Mouse (Mus musculus) midbrain, embryonic 10.5 days (tissue): ENCODE results near the gene Top3a. TPM values are rescaled to one million over a fixed set of nuclear protein-coding genes. Genes with fewer than 3 reads are reported as not detected.

Source experiments
- DNase-seq: peaks from one replicate; pipeline ENCODE4 v3.0.0-alpha.2; 2017; ENCODE audit warnings: low spot score
- H3K27ac ChIP-seq: fragments of 300-500 bp; sonication (generic); replicated peaks from 2 replicates; pipeline ENCODE4 v1.5.1; 2016; ENCODE audit warnings: mild to moderate bottlenecking
- H3K27me3 ChIP-seq: fragments of 300-500 bp; sonication (generic); 2 replicates; pipeline ENCODE4 v1.6.1; 2016; ENCODE audit warnings: low read depth, mild to moderate bottlenecking; ENCODE audit not compliant: poor library complexity, severe bottlenecking
- H3K36me3 ChIP-seq: fragments of 300-500 bp; sonication (generic); 2 replicates; pipeline ENCODE4 v1.6.1; 2016; ENCODE audit warnings: mild to moderate bottlenecking, moderate library complexity
- H3K4me1 ChIP-seq: fragments of 300-500 bp; sonication (generic); 2 replicates; pipeline ENCODE4 v1.6.1; 2016
- H3K4me3 ChIP-seq: fragments of 300-500 bp; sonication (generic); 2 replicates; pipeline ENCODE4 v1.5.1; 2016; ENCODE audit warnings: mild to moderate bottlenecking, moderate library complexity
- H3K9me3 ChIP-seq: fragments of 300-500 bp; sonication (generic); replicated peaks from 2 replicates; pipeline ENCODE4 v1.6.1; 2016; ENCODE audit warnings: mild to moderate bottlenecking
- WGBS: fragments of 180-500 bp; shearing (Covaris S2); methylation state at CpG from one replicate; pipeline ENCODE4 v1.1.7; 2016; 5-methylcytosine and 5-hydroxymethylcytosine counted together
- polyA plus RNA-seq: library from polyadenylated mRNA; unstranded; fragments of >200 nt; fragmentation: Nextera tagmentation; extraction: Ambion mirVana; gene quantifications from 2 replicates; pipeline ENCODE4 v1.2.1, GENCODE M21; 2016

Top3a gene
- polyA plus RNA-seq, 1 experiment from 2014 or later = 23.2 TPM

DNA sequence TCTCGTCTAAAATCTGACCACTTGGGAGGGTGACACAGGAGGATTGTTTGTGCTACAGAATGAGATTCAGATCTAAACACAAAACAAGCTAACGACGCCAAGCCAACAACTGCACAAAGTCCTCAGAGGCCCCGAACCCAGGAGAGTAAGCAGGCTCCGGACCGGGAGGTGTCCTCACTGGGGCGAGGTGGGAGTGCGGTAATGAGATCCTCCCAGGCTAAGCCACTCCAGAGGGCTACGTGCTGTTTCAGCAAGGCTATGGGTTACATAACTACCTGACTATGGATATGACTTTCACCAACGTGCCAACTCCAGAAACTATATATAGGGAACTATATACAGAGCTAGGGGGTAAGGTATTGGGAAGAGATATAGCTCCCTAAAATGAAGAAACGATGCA lies 19.2 kb upstream of the Top3a start:
- Histone ChIP-seq H3K27ac (no peak overlapping the region), H3K36me3 (peaks cover 97% of the 10 kb centered on the region), H3K4me3 (no peak overlapping the region), H3K9me3 (no peaks in the 10 kb centered on the region), H3K27me3 (no peaks in the 10 kb centered on the region), H3K4me1 (no peaks in the 10 kb centered on the region)
- no peak for DNase-seq
- WGBS = 93% methylated on average over 11 of the region's 11 CpGs

DNA sequence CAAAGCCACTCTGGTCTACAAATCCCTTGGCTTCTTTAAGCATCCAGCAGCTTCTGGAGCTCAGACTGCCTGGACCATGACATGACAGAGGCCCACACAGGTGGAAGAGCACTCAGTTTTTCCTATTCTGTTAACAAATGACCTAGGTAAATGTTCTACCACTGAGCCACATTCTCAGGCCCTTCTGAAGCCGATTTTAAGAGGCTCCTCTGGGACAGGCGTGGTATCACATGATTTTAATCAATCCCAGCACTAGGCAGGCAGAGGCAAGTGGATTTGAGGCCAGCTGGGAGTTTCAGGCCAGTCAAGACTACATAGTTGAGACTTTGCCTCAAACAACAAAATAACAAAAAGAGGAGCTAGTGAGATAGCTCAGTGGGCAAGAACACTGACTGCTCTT lies 13.3 kb upstream of the Top3a start:
- Histone ChIP-seq H3K27ac (no peak overlapping the region), H3K4me3 (no peak overlapping the region), H3K27me3 (no peaks in the 10 kb centered on the region), H3K36me3 (peaks cover 97% of the 10 kb centered on the region), H3K4me1 (peaks cover 4% of the 10 kb centered on the region), H3K9me3 (no peaks in the 10 kb centered on the region)
- WGBS = 97% methylated on average over 2 of the region's 2 CpGs
- no peak for DNase-seq

DNA sequence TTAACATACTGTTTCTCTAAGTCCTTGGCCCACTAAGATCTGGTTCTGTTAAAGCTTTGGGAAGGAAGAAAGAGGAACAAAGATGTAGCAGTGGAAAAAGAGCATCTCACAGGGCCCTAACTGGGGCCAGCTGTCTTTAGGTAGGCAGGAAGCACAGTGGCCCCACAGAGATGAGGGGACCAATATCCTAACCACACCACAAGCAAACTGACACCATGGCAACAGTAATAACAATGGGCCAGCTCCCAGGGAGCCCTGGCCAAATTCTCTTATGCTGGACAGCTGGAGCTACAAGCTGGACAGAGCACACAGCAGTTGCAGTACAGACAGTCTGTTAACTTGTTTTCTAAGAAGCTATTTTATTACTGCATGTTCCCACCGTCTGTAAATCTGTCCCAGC lies 10.4 kb upstream of the Top3a start:
- H3K27me3 ChIP-seq = no peaks in the 10 kb centered on the region
- H3K4me1 ChIP-seq = peaks cover 5% of the 10 kb centered on the region
- no peaks in the 10 kb centered on the region for H3K9me3 ChIP-seq
- peaks cover 98% of the 10 kb centered on the region for H3K36me3 ChIP-seq
- no peak for DNase-seq
- H3K27ac ChIP-seq = no peak overlapping the region
- no peak overlapping the region for H3K4me3 ChIP-seq
- 63% methylated on average over 1 of the region's 1 CpGs for WGBS

GRCm38 (mm10) chr11:60784179-60784922 lies 7.2 kb upstream of the Top3a start:
- Histone ChIP-seq H3K9me3 (no peaks in the 10 kb centered on the region), H3K36me3 (peaks cover 97% of the 10 kb centered on the region), H3K27me3 (no peaks in the 10 kb centered on the region), H3K4me3 (no peak overlapping the region), H3K27ac (no peak overlapping the region), H3K4me1 (peaks cover 38% of the 10 kb centered on the region)
- WGBS = 96% methylated on average over 8 of the region's 8 CpGs
- no peak for DNase-seq

DNA sequence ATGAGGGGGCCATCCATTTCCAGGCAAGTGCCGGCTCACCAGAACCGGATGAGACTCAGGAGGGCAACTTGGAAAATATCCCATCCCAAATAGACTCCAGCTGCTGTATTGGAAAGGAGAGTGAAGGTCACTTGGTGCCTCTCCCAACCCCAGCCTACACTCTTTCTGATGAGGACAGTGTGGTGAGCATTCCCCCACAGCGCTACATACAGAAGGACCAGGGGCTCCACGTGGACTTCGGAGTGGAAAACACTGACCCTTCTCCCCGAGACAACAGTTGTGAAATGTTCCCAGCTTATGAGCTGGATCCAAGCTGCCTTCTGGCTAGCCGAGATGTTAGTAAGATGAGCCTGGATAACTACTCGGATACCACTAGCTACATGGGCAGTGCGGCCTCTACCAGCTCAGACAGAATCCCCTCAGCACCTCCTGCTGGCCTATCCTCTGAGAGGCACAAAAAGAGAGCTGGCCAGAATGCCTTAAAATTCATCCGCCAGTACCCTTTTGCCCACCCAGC lies 2.6 kb upstream of the Top3a start:
- Histone ChIP-seq H3K4me1 (peaks cover 68% of the 10 kb centered on the region), H3K27me3 (no peaks in the 10 kb centered on the region), H3K9me3 (no peaks in the 10 kb centered on the region), H3K4me3 (peak overlapping the region; percentile 68), H3K36me3 (peaks cover 63% of the 10 kb centered on the region), H3K27ac (no peak overlapping the region)
- DNase-seq = no peak
- 96% methylated on average over 10 of the region's 10 CpGs for WGBS

- WGBS = 29% methylated on average over 16 of the region's 16 CpGs
- Histone ChIP-seq H3K27me3 (no peaks in the 10 kb centered on the region), H3K9me3 (no peaks in the 10 kb centered on the region), H3K4me3 (peak overlapping the region; percentile 68), H3K4me1 (peaks cover 71% of the 10 kb centered on the region), H3K27ac (peak overlapping the region; percentile 84), H3K36me3 (peaks cover 44% of the 10 kb centered on the region)
- DNase-seq = no peak
These were observed 721 bp upstream of the Top3a start for GRCm38 (mm10) chr11:60777801-60778370.

DNA sequence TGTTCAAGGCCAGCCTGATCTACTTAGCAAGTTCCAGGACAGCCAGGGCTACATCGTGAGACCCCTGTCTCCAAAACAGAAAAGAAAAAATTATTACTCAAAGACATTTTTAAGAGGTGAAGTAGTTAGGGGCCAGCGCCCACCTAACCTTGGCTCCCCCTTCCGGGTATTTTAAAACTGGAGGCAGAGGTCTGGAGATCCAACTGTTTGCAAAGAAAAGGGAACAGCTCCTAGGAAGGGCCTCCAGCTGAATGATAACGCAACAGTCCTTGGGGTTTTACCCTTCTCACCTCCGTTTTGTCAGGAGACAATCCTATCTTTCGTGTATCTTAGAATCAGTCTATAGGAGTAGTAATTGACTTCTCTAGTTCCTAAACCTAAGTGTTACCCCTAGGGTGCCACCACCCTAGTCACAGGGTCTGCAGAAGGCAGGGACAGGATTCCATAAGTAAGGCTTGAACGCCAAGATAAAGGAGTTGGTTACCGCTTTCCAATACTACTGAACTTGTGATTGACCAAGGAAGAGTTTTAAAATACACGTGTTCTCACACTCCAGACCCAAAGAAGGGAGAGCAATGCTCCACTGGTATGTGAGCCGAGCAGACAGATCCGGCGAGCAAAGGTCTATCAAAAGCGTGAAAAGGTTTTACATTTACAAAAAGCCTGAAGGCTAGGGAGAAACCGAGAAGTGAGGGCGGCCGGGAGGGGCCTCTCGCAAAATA lies 897 bp downstream of the Top3a start:
- Histone ChIP-seq H3K9me3 (no peaks in the 10 kb centered on the region), H3K4me3 (peak overlapping the region; percentile 68), H3K4me1 (peaks cover 57% of the 10 kb centered on the region), H3K27me3 (no peaks in the 10 kb centered on the region), H3K36me3 (peaks cover 29% of the 10 kb centered on the region), H3K27ac (peak overlapping the region; percentile 84)
- 6% methylated on average over 17 of the region's 17 CpGs for WGBS
- no peak for DNase-seq

- H3K4me1 ChIP-seq = peaks cover 50% of the 10 kb centered on the region
- WGBS = 66% methylated on average over 6 of the region's 6 CpGs
- H3K9me3 ChIP-seq = no peaks in the 10 kb centered on the region
- peak overlapping the region; percentile 68 for H3K4me3 ChIP-seq
- H3K27me3 ChIP-seq = no peaks in the 10 kb centered on the region
- no peak for DNase-seq
- 0 out of 2 replicates have a peak overlapping the region, but pooled peaks have one; percentile 13 for H3K27ac ChIP-seq
- H3K36me3 ChIP-seq = peaks cover 23% of the 10 kb centered on the region
These were observed 1.6 kb downstream of the Top3a start for GRCm38 (mm10) chr11:60775578-60775977.

DNA sequence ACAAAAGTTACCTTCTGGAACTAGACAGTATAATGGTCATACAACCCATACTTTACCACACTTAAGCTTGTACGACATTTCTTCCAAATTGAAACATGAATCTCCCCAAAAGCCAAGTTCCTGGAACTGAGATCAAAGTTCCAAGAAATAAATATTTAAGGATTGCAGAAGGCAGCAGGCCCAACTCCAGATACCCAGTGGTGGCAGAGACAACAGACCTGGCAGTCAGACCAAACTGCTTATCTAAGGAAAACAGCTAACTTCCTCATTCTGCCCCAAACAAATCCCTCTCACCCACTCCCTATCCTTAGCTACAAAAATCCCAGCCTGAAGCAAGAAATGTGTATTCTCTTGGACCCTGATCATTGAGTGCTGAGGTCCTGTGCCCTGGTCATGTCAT lies 2.3 kb downstream of the Top3a start:
- Histone ChIP-seq H3K27me3 (no peaks in the 10 kb centered on the region), H3K27ac (no peak overlapping the region), H3K9me3 (no peaks in the 10 kb centered on the region), H3K4me1 (peaks cover 43% of the 10 kb centered on the region), H3K4me3 (peak overlapping the region; percentile 68), H3K36me3 (peaks cover 16% of the 10 kb centered on the region)
- no peak for DNase-seq
- 73% methylated on average over 1 of the region's 1 CpGs for WGBS

DNA sequence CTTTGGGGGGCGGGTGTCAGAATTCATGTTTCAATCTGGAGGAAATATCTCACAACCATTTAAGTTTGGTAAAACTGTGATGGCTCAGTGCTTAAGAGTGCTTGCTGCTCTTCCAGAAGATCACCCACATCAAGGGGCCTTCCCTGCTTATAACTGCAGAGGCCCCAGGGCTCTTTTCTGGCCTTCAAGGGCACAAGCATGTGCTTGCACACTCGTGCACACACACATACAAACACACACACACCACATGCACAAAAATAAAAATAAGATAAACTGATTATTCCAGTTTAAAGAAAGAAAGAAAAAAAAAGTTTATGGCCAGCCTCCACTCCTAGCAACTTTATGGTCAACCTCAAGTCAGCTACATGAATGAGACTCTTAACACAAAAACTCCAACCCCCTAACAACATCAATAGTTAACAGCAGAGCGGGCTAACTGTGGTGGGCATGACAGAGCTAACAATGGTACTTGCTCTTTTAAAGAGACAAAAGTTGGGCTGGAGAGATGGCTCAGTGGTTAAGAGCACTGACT lies 2.9 kb downstream of the Top3a start:
- H3K27ac ChIP-seq = no peak overlapping the region
- no peak overlapping the region for H3K4me3 ChIP-seq
- DNase-seq = no peak
- peaks cover 10% of the 10 kb centered on the region for H3K36me3 ChIP-seq
- H3K9me3 ChIP-seq = no peaks in the 10 kb centered on the region
- H3K27me3 ChIP-seq = no peaks in the 10 kb centered on the region
- peaks cover 36% of the 10 kb centered on the region for H3K4me1 ChIP-seq
- 95% methylated on average over 3 of the region's 3 CpGs for WGBS

DNA sequence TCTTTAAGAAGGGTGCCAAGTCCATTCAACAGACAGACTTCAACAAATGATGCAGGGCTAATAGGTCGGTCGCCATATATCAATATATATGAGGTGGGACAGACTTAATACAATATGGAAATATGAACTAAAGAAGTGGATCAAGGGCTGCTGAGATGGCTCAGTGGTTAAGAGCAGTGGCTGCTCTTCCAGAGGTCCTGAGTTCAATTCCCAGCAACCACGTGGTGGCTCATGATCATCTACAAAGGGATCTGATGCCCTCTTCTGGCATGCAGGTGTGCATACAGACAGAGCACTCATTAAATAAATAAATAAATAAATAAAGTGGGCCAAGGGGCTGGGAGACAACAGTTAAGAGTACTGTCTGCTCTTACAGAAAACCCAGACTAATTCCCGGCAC lies 5.0 kb downstream of the Top3a start:
- no peak overlapping the region for H3K4me3 ChIP-seq
- no peak overlapping the region for H3K27ac ChIP-seq
- 82% methylated on average over 4 of the region's 4 CpGs for WGBS
- no peak for DNase-seq
- H3K27me3 ChIP-seq = no peaks in the 10 kb centered on the region
- no peaks in the 10 kb centered on the region for H3K36me3 ChIP-seq
- H3K9me3 ChIP-seq = no peaks in the 10 kb centered on the region
- peaks cover 21% of the 10 kb centered on the region for H3K4me1 ChIP-seq

DNA sequence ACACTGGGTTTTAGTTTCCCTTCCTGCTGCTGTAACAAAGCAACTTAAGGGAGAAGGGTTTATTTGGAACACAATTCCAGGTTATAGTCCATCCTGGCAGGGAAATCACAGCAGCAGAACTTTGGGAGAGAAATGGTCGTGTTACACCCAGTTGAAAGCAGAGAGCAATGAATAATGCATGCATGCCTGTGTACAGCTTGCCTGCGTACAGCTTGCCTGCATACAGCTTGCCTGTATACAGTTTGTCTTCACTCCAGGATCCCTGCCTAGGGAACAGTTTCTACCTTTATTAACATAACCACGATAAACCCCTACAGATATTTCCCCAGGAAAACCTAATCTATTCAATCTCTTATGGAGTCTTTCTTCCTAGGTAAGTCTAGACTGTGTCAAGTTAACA lies 6.4 kb downstream of the Top3a start:
- 92% methylated on average over 3 of the region's 3 CpGs for WGBS
- no peaks in the 10 kb centered on the region for H3K9me3 ChIP-seq
- no peak overlapping the region for H3K27ac ChIP-seq
- no peak for DNase-seq
- H3K4me1 ChIP-seq = peaks cover 13% of the 10 kb centered on the region
- H3K36me3 ChIP-seq = peaks cover 8% of the 10 kb centered on the region; the same call in 1 of the 2 replicates
- H3K27me3 ChIP-seq = no peaks in the 10 kb centered on the region
- H3K4me3 ChIP-seq = no peak overlapping the region
